Mouse (Mus musculus) cerebellum, adult 2 months (tissue): ENCODE results near the gene Rab5c.

Experiments
- CTCF ChIP-seq: fragments of 200-500 bp; IDR thresholded peaks from 2 replicates; pipeline ENCODE4 v1.5.1; 2011; ENCODE audit warnings: low read depth, mild to moderate bottlenecking, control low read depth, low read length, moderate library complexity, borderline replicate concordance; ENCODE audit not compliant: insufficient read depth
- POLR2A ChIP-seq: fragments of 200-500 bp; IDR thresholded peaks from 2 replicates; pipeline ENCODE4 v1.6.1; 2011; ENCODE audit warnings: low read length, control low read depth, borderline replicate concordance; ENCODE audit not compliant: insufficient read depth

GRCm38 (mm10) chr11:100697921-100698320 lies 40.1 kb downstream of the Rab5c start:
- no peak for TF ChIP-seq CTCF
- no peak for TF ChIP-seq POLR2A
